Mouse (Mus musculus) thymus, adult 2 months (tissue): Measurements from ENCODE around the gene Urb1. TPM values are rescaled to one million over a fixed set of nuclear protein-coding genes. Genes with fewer than 3 reads are reported as not detected.
A peak's percentile ranks its signal among the peaks of the same experiment; 100 is the strongest.

Experiments
- DNase-seq: peaks from one replicate; pipeline ENCODE4 v3.0.0; 2021
- H3K27ac ChIP-seq: fragments of 200-500 bp; 2 replicates; pipeline ENCODE4 v1.5.1; 2012; ENCODE audit warnings: low read length, control low read depth; ENCODE audit not compliant: control insufficient read depth, insufficient read depth
- H3K27me3 ChIP-seq: fragments of 200-500 bp; 2 replicates; pipeline ENCODE4 v1.6.1; 2012; ENCODE audit warnings: mild to moderate bottlenecking, low read length, moderate library complexity, mixed read lengths; ENCODE audit not compliant: control insufficient read depth, insufficient read depth
- H3K36me3 ChIP-seq: fragments of 200-500 bp; 2 replicates; pipeline ENCODE4 v1.6.1; 2012; ENCODE audit warnings: mild to moderate bottlenecking, low read length, moderate library complexity; ENCODE audit not compliant: control insufficient read depth, insufficient read depth
- H3K4me1 ChIP-seq: fragments of 200-500 bp; replicated peaks from 2 replicates; pipeline ENCODE4 v1.6.1; 2012; ENCODE audit warnings: low read length; ENCODE audit not compliant: control insufficient read depth, insufficient read depth
- H3K4me3 ChIP-seq: fragments of 200-500 bp; 2 replicates; pipeline ENCODE4 v1.5.1; 2012; ENCODE audit warnings: mild to moderate bottlenecking, low read length, control low read depth, moderate library complexity; ENCODE audit not compliant: control insufficient read depth, insufficient read depth
- CTCF ChIP-seq: fragments of 200-500 bp; IDR thresholded peaks from 2 replicates; pipeline ENCODE4 v1.5.1; 2012; ENCODE audit warnings: mild to moderate bottlenecking, control low read depth, low read length, moderate library complexity, borderline replicate concordance; ENCODE audit not compliant: control insufficient read depth, poor library complexity, insufficient read depth; ENCODE audit errors: extremely low read depth
- POLR2A ChIP-seq: fragments of 200-500 bp; IDR thresholded peaks from 2 replicates; pipeline ENCODE4 v1.6.1; 2012; ENCODE audit warnings: mild to moderate bottlenecking, low read length, control low read depth, moderate library complexity; ENCODE audit not compliant: control insufficient read depth, poor library complexity, insufficient read depth; ENCODE audit errors: extremely low read depth
- WGBS: fragments of 180-500 bp; shearing (Covaris S2); methylation state at CpG from one replicate; pipeline ENCODE4 v1.1.7; 2018; 5-methylcytosine and 5-hydroxymethylcytosine counted together
- polyA plus RNA-seq: library from polyadenylated mRNA; depleted of rRNA; stranded (reverse); fragments of >200 nt; gene quantifications from 2 replicates; pipeline ENCODE4 v1.2.3, GENCODE M21; 2012

The Urb1 gene
- polyA plus RNA-seq, 1 experiment, result 9.3 TPM

DNA sequence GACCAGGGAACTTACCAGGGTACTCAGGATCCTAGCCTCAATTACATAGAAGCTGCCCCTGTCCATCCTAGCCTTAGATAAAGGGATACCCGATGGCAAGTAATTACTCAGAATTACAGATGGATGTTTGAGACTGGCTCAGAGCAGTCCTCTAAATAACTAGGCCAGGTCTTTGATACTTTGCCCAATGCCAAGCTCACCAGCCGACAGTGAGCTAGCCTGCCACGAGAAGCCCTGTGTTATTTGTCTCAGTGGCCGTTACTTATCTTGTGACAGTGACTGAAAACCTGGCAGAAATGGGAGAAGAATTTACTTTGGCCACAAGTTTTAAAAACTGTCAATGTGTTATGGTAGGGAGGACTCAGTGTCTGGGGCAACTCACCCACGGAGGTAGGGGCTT, 1.9 kb upstream of the Urb1 start:
- WGBS, result 95% methylated on average over 5 of the region's 5 CpGs
- Histone ChIP-seq H3K4me3 (no peak overlapping the region), H3K36me3 (no peaks in the 10 kb centered on the region), H3K27me3 (no peaks in the 10 kb centered on the region), H3K4me1 (peaks cover 7% of the 10 kb centered on the region), H3K27ac (no peak overlapping the region)
- DNase-seq, result no peak
- TF ChIP-seq POLR2A, result no peak
- no peak for TF ChIP-seq CTCF

DNA sequence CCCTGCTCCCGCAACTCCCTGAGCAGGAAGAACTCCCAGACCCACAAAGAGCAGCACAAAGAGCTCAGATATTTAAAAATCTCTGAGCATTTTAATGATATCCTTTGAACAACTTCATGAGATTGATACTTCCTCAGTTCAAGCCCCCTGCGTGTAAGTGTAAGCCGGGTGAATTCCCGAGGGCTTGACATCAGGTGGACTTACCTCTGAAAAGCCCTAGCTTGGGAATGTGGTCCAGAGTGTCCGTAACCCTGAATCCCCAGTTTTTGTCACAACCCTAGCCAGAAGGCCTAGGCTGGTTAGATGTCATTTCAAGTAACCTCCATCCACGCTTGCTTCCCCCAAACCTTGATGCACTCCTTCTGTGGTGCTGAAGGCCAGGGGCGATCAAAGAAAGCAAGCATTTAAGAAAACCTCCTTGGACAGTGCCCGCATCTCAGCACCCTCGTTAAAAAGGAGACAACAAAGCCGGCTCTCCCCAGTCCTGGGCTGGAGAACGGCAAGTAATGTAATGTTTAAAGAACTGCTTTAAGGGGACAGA, 573 bp upstream of the Urb1 start:
- Histone ChIP-seq H3K27ac (no peak overlapping the region), H3K27me3 (no peaks in the 10 kb centered on the region), H3K4me1 (peaks cover 7% of the 10 kb centered on the region), H3K36me3 (no peaks in the 10 kb centered on the region), H3K4me3 (peak overlapping the region; percentile 5; the same call in 1 of the 2 replicates)
- WGBS, result 58% methylated on average over 11 of the region's 11 CpGs
- TF ChIP-seq CTCF (no peak), POLR2A (no peak)
- no peak for DNase-seq

DNA sequence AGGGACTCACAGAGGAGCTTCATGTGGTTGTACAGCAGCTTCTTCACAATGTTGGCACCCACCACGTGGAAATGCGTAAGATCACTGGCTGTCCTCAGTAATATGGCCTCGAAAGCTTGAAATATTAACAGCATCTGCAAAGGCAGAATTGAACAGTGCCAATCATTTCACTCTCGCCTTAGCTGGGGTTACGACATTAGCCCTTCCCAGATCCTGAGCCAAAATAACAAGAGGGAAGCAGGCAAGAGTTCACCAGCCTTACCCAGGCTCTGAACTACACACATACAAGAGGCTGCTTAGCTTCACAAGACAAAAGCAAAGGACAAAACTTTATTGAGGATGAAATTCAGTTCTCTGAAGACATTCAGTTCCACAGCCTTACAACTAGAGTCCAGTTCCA, 5.7 kb downstream of the Urb1 start:
- Histone ChIP-seq H3K4me1 (no peaks in the 10 kb centered on the region), H3K36me3 (no peaks in the 10 kb centered on the region), H3K27me3 (no peaks in the 10 kb centered on the region), H3K27ac (no peak overlapping the region), H3K4me3 (no peak overlapping the region)
- WGBS, result 96% methylated on average over 5 of the region's 5 CpGs
- TF ChIP-seq CTCF, result no peak
- TF ChIP-seq POLR2A, result no peak
- no peak for DNase-seq

DNA sequence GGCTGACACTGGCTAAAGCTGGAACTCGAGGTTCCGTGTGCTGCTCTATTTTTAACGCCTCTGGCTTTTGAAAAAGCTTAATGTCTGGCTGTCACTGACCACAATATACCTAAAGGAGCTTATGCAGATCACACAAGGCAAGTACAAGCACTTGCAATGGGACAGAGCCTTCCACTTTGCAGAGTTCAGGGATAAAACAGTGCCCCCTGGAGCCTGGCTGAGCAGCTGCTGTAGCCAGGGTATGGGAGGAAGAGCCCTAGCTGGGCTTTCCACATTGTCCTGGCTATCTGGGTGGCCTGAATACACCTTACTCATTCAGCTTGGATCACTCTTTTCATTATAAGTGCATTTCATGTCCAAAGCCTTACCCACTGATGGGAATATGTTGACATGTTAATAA, 8.3 kb downstream of the Urb1 start:
- H3K27ac ChIP-seq, result no peak overlapping the region
- H3K27me3 ChIP-seq, result no peaks in the 10 kb centered on the region
- no peak overlapping the region for H3K4me3 ChIP-seq
- TF ChIP-seq POLR2A, result no peak
- TF ChIP-seq CTCF, result no peak
- H3K36me3 ChIP-seq, result no peaks in the 10 kb centered on the region; the same call in 1 of the 2 replicates
- no peak for DNase-seq
- WGBS, result 93% methylated on average over 3 of the region's 3 CpGs
- no peaks in the 10 kb centered on the region for H3K4me1 ChIP-seq

DNA sequence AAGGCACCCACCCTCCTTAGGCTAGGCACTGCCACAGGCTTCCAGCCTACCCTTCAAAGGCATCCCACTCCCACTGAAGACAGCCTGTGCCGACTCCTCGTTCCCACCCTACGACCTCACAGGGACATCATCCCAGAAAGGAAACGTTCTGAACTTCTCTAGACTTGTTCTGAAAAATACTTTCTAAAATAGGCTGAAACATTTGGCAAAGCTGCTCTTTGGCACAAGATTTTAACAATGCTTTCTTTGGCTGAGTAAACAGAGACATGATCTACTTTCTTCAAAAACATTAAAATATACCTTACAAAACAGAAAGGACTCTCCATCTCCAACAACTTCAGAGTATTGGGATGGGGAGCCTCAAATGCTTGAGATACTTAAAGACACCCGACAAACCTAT, 9.0 kb downstream of the Urb1 start:
- TF ChIP-seq POLR2A (no peak), CTCF (no peak)
- H3K27me3 ChIP-seq, result no peaks in the 10 kb centered on the region
- DNase-seq, result no peak
- no peak overlapping the region for H3K4me3 ChIP-seq
- H3K27ac ChIP-seq, result no peak overlapping the region
- H3K4me1 ChIP-seq, result no peaks in the 10 kb centered on the region
- no peaks in the 10 kb centered on the region; the same call in 1 of the 2 replicates for H3K36me3 ChIP-seq
- 94% methylated on average over 5 of the region's 5 CpGs for WGBS

DNA sequence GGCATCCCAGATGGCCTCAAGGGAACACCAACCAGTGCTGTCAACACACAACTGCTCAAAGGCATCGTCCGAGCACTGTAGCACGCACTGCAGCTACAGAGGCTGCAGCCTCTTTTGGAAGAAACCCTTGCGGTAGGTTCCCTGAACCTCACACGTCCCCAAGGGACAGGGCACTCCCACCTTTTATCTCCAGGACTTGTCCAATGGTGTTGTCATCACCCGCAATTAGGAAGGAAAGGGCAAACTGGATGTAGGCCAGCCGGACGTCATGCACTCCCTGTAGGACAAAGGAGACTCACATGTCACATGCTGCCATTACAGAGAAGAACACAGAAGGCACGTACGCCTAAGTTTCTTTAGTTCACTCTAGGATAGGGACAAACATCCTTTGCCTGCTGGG, 10.4 kb downstream of the Urb1 start:
- WGBS, result 96% methylated on average over 10 of the region's 10 CpGs
- Histone ChIP-seq H3K27ac (no peak overlapping the region), H3K27me3 (no peaks in the 10 kb centered on the region), H3K36me3 (peaks cover 4% of the 10 kb centered on the region; the same call in 1 of the 2 replicates), H3K4me1 (no peaks in the 10 kb centered on the region), H3K4me3 (no peak overlapping the region)
- DNase-seq, result no peak
- no peak for TF ChIP-seq POLR2A
- TF ChIP-seq CTCF, result no peak

DNA sequence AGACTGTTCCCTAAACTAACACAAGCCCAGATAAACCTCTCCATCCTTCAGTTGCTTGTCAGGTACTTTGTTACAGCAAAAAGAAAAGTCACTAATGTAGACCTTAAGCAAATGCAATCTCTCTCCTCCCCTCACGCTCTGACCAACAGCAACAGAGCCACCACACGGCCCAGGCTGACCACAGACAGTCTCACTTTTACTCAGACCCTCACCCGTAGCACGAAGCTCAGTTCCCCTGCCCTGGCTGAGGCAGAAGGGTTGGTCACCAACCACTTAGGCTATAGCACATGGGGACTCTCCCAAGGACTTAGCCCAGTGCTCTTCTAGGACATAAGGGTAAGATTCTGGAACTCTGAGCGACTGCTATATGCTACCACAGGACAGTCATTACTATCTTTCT, 11.4 kb downstream of the Urb1 start:
- H3K36me3 ChIP-seq, result peaks cover 4% of the 10 kb centered on the region; the same call in 1 of the 2 replicates
- no peak overlapping the region for H3K4me3 ChIP-seq
- no peaks in the 10 kb centered on the region for H3K4me1 ChIP-seq
- H3K27ac ChIP-seq, result no peak overlapping the region
- DNase-seq, result no peak
- no peak for TF ChIP-seq CTCF
- no peak for TF ChIP-seq POLR2A
- no peaks in the 10 kb centered on the region for H3K27me3 ChIP-seq
- 93% methylated on average over 5 of the region's 5 CpGs for WGBS
